Mouse (Mus musculus): ENCODE data around the gene Zbtb44. TPM values are rescaled to one million over a fixed set of nuclear protein-coding genes. Genes with fewer than 3 reads are reported as not detected.

The Zbtb44 gene
- polyA plus RNA-seq, 1 experiment from 2014 or later = 7.8 TPM

DNA sequence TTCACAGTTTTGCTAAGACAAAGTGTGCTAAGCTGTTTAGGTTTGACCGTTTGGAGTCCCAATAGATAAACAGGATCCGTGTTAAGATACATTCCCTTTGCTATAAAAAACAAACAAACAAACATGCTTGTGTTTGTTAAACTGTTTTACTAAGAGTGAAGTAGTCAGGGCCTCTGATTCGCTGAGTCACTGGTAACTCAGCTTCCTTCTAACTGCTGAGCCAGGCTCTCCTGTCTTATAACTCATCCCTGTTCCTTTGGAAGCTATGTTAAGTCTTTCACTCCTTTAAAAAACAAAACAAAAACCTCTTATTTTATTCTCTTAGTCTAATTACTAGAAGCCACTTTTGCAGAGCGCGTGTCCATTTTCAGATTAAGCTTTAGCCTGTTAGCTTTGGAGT, 41.8 kb downstream of the Zbtb44 start:
- no peak overlapping the region for H3K9ac ChIP-seq (replicated peaks)
- no peak overlapping the region for H3K4me2 ChIP-seq
- peaks cover 19% of the 10 kb centered on the region; the same call in 1 of the 2 replicates for H3K36me3 ChIP-seq
- no peak overlapping the region for H3K4me3 ChIP-seq (replicated peaks)
- H3K27me3 ChIP-seq = no peaks in the 10 kb centered on the region
- no peaks in the 10 kb centered on the region for H3K9me3 ChIP-seq
- no peaks in the 10 kb centered on the region for H3K4me1 ChIP-seq (replicated peaks)
- 88% methylated on average over 5 of the region's 5 CpGs for WGBS
- no peak overlapping the region for H3K27ac ChIP-seq
- ATAC-seq (ENCODE audit: insufficient number of reproducible peaks, insufficient read depth, low FRiP score, low TSS enrichment, low read depth) = no peak

DNA sequence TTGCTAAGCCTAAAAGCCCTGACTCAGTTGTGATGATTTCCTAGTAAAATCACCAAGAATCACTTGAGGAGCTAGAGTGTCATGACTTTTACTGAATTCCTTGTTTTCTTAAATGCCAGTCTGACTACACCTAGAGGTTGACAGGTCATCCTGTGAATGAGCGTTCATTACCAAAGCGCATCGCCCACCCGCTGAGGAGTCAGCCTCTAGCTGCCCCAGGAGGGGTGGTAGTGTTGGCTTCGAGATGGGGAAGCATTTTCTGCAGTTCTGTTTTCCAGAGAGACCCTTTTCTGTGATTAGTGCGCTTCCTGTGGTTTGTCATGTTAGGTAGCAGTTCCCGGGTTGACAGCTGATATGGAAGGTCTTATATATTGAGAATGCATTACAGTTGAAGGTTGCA, 43.4 kb downstream of the Zbtb44 start:
- no peak overlapping the region for H3K27ac ChIP-seq
- no peak overlapping the region for H3K9ac ChIP-seq (replicated peaks)
- no peaks in the 10 kb centered on the region for H3K27me3 ChIP-seq
- peaks cover 14% of the 10 kb centered on the region; the same call in 1 of the 2 replicates for H3K36me3 ChIP-seq
- H3K4me3 ChIP-seq (replicated peaks) = no peak overlapping the region
- 77% methylated on average over 7 of the region's 7 CpGs for WGBS
- ATAC-seq (ENCODE audit: insufficient number of reproducible peaks, insufficient read depth, low FRiP score, low TSS enrichment, low read depth) = no peak
- H3K9me3 ChIP-seq = no peaks in the 10 kb centered on the region
- H3K4me1 ChIP-seq (replicated peaks) = no peaks in the 10 kb centered on the region
- no peak overlapping the region for H3K4me2 ChIP-seq

DNA sequence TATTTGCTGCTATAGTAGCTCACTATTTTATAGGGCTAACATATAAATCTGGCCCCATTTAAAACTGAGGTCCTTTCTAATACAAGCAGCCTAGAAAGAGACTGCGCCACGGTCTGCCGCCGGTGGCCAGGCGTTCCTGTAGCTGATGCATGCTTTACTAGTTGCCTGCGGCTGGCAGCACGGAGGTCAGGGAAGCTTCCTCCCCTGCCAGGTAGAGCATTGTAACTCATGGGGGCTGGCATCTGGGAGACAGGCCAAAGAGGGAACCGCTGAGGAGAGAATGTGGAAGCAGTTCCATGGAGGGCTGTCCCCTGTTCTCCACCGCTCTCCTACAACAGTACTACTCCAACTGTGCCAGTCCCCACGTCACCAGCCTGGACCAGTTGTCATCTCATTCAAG, 44.4 kb downstream of the Zbtb44 start:
- H3K4me3 ChIP-seq (replicated peaks) = no peak overlapping the region
- H3K9me3 ChIP-seq = no peaks in the 10 kb centered on the region
- 83% methylated on average over 10 of the region's 10 CpGs for WGBS
- H3K27me3 ChIP-seq = no peaks in the 10 kb centered on the region
- H3K27ac ChIP-seq = no peak overlapping the region
- no peak overlapping the region for H3K9ac ChIP-seq (replicated peaks)
- ATAC-seq (ENCODE audit: insufficient number of reproducible peaks, insufficient read depth, low FRiP score, low TSS enrichment, low read depth) = no peak
- no peaks in the 10 kb centered on the region for H3K4me1 ChIP-seq (replicated peaks)
- H3K36me3 ChIP-seq = peaks cover 5% of the 10 kb centered on the region; the same call in 1 of the 2 replicates
- H3K4me2 ChIP-seq = no peak overlapping the region

DNA sequence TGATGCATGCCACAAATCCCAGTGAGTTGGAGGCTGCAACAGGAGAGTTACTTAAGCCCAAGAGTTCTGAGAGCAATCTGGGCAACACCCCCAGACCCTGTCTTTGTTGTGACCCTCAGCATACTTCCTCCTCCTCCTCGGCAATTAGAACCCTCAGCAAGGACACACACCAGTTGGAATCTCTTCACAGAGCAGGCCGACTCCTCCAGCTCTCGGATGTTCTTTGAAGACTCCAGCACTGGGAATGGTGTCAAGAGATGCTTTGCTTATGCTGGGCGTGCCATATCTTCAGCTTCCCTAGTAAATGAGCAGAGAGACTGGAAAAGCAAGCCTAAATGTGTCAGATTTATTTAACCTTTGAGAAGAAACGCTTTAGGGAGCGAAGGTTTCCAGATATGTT, 50.3 kb downstream of the Zbtb44 start:
- H3K4me1 ChIP-seq (replicated peaks) = no peaks in the 10 kb centered on the region
- H3K4me2 ChIP-seq = no peak overlapping the region
- no peak overlapping the region for H3K27ac ChIP-seq
- WGBS = 75% methylated on average over 6 of the region's 6 CpGs
- no peaks in the 10 kb centered on the region for H3K36me3 ChIP-seq
- H3K4me3 ChIP-seq (replicated peaks) = no peak overlapping the region
- H3K9me3 ChIP-seq = no peaks in the 10 kb centered on the region
- ATAC-seq (ENCODE audit: insufficient number of reproducible peaks, insufficient read depth, low FRiP score, low TSS enrichment, low read depth) = no peak
- H3K27me3 ChIP-seq = peaks cover 11% of the 10 kb centered on the region
- H3K9ac ChIP-seq (replicated peaks) = no peak overlapping the region

DNA sequence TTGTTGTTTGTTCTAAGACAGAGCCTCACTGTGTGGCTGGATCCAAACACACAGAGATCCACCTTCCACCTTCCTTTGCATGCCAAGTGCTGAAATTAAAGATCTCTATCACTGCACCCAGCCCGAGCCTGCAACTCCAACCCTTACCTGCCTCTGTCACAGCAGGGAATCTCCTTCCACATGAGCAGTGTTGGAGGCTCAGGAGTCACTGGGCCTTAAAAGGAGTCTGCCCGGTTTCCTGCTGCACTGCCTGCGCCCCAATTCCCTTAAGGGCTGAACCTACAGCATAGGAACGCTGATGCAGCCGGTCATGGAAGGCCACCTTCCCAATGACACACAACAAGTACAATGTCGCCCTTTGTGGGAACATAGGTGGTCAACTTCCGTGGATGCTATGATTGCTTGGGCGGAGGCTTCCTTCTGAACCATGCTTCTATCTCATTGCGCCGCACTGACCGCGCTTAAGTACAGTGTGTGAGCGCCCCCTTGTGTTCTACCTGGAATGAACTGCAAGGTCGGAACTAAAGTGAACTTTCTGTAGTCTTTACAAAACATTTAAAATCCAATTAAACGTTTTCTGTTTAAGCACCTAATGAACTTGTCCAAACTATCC, 51.7 kb downstream of the Zbtb44 start:
- Histone ChIP-seq H3K9ac (replicated peaks) (no peak overlapping the region), H3K9me3 (no peaks in the 10 kb centered on the region), H3K27ac (no peak overlapping the region), H3K4me3 (replicated peaks) (peak overlapping the region; percentile 16), H3K4me1 (replicated peaks) (peaks cover 3% of the 10 kb centered on the region; the same call in 1 of the 2 replicates), H3K27me3 (peaks cover 15% of the 10 kb centered on the region), H3K36me3 (no peaks in the 10 kb centered on the region), H3K4me2 (peak overlapping the region; percentile 47)
- no peak; the same call in 1 of the 2 replicates for ATAC-seq (ENCODE audit: insufficient number of reproducible peaks, insufficient read depth, low FRiP score, low TSS enrichment, low read depth)
- 7% methylated on average over 15 of the region's 15 CpGs for WGBS

DNA sequence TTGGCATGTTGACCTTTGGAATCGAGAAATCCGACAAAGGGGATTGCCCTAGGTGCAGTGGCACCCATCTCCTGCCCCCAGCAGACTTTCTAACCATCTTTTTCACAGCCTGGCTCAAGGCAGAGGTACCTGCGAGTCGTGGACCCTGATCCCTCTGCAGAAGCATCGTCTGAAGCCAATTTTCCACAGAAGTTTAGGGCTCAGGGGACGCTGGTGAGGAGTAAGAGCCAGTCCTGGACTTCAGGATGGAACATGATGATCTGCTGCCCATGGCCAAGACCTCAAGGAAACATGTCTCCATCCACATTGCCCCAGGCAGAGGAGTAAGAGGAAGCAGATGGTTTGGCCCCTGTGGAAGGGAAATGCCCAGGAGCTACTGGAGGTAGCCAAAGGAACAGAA, 52.3 kb downstream of the Zbtb44 start:
- no peak overlapping the region for H3K4me3 ChIP-seq (replicated peaks)
- no peak overlapping the region for H3K27ac ChIP-seq
- no peak overlapping the region for H3K9ac ChIP-seq (replicated peaks)
- H3K36me3 ChIP-seq = no peaks in the 10 kb centered on the region
- H3K27me3 ChIP-seq = peaks cover 21% of the 10 kb centered on the region
- H3K4me1 ChIP-seq (replicated peaks) = peaks cover 3% of the 10 kb centered on the region; the same call in 1 of the 2 replicates
- H3K9me3 ChIP-seq = no peaks in the 10 kb centered on the region
- WGBS = 72% methylated on average over 6 of the region's 6 CpGs
- H3K4me2 ChIP-seq = no peak overlapping the region
- no peak for ATAC-seq (ENCODE audit: insufficient number of reproducible peaks, insufficient read depth, low FRiP score, low TSS enrichment, low read depth)

DNA sequence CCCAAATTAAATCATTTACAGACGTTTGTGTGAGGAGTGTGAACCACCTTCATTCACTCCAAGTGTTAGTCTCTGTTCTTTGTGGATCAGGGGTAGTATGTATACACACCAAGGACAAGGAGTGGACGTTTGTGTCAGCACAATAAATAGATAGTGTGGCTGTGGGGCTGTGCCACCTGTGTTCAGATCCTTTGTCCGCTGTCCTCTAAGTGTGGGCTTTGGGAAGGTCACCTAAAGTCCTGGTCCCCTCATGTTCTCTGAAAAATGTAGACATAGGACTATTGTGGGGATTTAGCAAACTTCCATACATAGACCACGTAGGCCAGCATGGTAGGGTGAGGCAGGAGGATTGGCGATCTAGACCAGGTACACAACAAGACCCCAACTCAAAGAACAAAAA, 55.1 kb downstream of the Zbtb44 start:
- no peaks in the 10 kb centered on the region for H3K36me3 ChIP-seq
- H3K9ac ChIP-seq (replicated peaks) = no peak overlapping the region
- no peak for ATAC-seq (ENCODE audit: insufficient number of reproducible peaks, insufficient read depth, low FRiP score, low TSS enrichment, low read depth)
- 69% methylated on average over 5 of the region's 5 CpGs for WGBS
- H3K9me3 ChIP-seq = no peaks in the 10 kb centered on the region
- H3K4me3 ChIP-seq (replicated peaks) = no peak overlapping the region
- H3K4me2 ChIP-seq = no peak overlapping the region
- H3K4me1 ChIP-seq (replicated peaks) = peaks cover 8% of the 10 kb centered on the region
- H3K27me3 ChIP-seq = peaks cover 25% of the 10 kb centered on the region
- H3K27ac ChIP-seq = no peak overlapping the region

DNA sequence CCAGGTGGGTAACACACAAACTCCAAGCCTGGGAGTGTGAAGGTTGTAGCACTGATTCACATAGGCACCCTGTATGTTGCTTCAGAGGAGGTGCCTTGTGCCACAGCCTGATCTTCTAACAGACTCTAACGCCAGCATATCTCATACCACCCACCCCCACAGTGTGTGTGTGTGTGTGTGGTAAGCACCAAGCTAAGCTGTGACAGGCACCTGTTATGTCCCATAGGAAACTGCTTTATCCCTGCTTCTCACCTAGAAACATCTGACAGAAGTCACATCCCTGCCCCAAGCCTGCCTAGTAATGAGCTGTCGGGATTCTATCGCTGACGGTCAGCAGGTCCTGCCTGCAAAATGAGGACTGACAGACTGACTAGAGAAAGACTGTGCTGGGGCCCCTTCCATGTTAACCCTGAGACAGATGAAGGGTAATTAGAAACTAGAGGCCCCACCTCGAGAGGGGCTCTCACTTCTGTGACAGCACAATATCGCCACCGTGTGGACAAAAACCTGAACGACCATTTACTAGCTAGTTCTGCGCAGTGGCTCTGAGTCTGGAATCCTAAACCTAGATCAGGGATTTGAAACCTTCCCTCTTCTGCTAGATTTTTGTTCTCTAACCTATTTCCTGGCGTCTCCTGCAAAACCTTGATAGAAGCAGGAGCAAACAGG, 55.8 kb downstream of the Zbtb44 start:
- 13% methylated on average over 10 of the region's 10 CpGs for WGBS
- no peak overlapping the region for H3K4me3 ChIP-seq (replicated peaks)
- no peaks in the 10 kb centered on the region for H3K9me3 ChIP-seq
- H3K27me3 ChIP-seq = peaks cover 25% of the 10 kb centered on the region
- H3K4me2 ChIP-seq = no peak overlapping the region; the same call in 1 of the 2 replicates
- no peak for ATAC-seq (ENCODE audit: insufficient number of reproducible peaks, insufficient read depth, low FRiP score, low TSS enrichment, low read depth)
- no peak overlapping the region for H3K27ac ChIP-seq
- no peaks in the 10 kb centered on the region for H3K36me3 ChIP-seq
- no peak overlapping the region for H3K9ac ChIP-seq (replicated peaks)
- H3K4me1 ChIP-seq (replicated peaks) = peaks cover 8% of the 10 kb centered on the region

DNA sequence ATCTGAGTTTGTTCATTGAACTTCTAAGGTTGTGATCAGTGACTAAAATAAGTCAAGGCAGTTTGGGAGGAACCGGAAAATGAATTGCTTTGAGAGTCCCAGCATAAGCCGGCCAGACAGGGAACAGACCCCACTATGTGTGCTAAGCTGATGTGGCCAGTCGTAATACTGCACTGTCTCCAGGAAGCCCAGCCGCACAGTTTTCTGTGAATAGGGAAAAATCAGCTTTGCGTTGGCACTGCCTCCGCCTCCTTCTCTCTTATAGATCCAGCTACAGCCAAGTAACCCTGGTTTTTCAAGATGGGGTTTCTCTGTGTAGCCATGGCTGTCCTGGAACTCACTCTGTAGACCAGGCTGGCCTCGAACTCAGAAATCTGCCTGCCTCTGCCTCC, 56.3 kb downstream of the Zbtb44 start:
- Histone ChIP-seq H3K4me1 (replicated peaks) (peaks cover 8% of the 10 kb centered on the region), H3K27me3 (peaks cover 25% of the 10 kb centered on the region), H3K27ac (no peak overlapping the region), H3K4me2 (no peak overlapping the region), H3K4me3 (replicated peaks) (no peak overlapping the region), H3K9me3 (no peaks in the 10 kb centered on the region), H3K9ac (replicated peaks) (no peak overlapping the region), H3K36me3 (no peaks in the 10 kb centered on the region)
- 81% methylated on average over 7 of the region's 7 CpGs for WGBS
- ATAC-seq (ENCODE audit: insufficient number of reproducible peaks, insufficient read depth, low FRiP score, low TSS enrichment, low read depth) = no peak

DNA sequence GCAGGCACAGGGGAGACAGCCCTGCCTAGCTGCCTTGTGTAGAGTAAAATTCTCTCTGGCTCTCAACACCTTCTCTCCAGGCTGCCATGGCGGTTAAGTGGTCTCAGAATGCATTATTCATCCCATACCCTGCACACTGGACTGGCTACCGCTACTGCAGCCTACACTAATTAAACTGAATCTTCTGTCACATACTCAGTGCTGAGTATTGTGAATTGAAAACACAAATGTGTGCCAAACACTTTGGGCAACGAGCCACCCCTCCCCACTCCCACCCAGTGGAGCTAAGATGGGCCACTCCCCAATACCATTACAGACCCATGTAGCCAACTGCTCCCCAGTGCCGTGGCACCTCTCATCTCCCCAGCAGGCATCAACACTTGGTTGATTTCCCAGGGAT, 57.0 kb downstream of the Zbtb44 start:
- no peak for ATAC-seq (ENCODE audit: insufficient number of reproducible peaks, insufficient read depth, low FRiP score, low TSS enrichment, low read depth)
- H3K4me3 ChIP-seq (replicated peaks) = no peak overlapping the region
- no peak overlapping the region for H3K4me2 ChIP-seq
- H3K27ac ChIP-seq = no peak overlapping the region
- peaks cover 8% of the 10 kb centered on the region for H3K4me1 ChIP-seq (replicated peaks)
- no peak overlapping the region for H3K9ac ChIP-seq (replicated peaks)
- WGBS = 84% methylated on average over 4 of the region's 4 CpGs
- no peaks in the 10 kb centered on the region for H3K36me3 ChIP-seq
- no peaks in the 10 kb centered on the region for H3K9me3 ChIP-seq
- peaks cover 25% of the 10 kb centered on the region for H3K27me3 ChIP-seq

DNA sequence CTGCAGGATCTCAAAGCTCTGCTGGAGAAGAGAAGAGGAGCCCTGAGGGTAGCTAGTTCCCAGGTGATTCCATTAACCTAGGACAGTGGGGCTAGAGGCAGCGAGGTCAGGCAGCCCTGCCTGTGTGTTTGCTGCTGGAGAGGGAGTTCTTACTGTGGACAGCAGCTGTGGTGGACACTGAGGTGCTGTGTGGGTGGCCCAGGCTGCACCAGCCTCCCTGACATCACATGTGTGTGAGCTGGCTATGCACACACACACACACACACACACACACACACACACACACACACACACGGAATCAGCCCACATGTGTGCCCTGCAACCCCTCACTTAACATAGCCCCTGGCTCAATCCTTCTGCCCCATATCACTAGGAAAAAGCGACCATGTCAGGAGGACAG, 57.7 kb downstream of the Zbtb44 start:
- no peak overlapping the region for H3K9ac ChIP-seq (replicated peaks)
- no peaks in the 10 kb centered on the region for H3K9me3 ChIP-seq
- WGBS = 60% methylated on average over 3 of the region's 3 CpGs
- no peak overlapping the region for H3K4me2 ChIP-seq
- no peak for ATAC-seq (ENCODE audit: insufficient number of reproducible peaks, insufficient read depth, low FRiP score, low TSS enrichment, low read depth)
- H3K27me3 ChIP-seq = peaks cover 20% of the 10 kb centered on the region
- no peaks in the 10 kb centered on the region for H3K36me3 ChIP-seq
- no peak overlapping the region for H3K4me3 ChIP-seq (replicated peaks)
- H3K4me1 ChIP-seq (replicated peaks) = peaks cover 8% of the 10 kb centered on the region
- H3K27ac ChIP-seq = no peak overlapping the region

DNA sequence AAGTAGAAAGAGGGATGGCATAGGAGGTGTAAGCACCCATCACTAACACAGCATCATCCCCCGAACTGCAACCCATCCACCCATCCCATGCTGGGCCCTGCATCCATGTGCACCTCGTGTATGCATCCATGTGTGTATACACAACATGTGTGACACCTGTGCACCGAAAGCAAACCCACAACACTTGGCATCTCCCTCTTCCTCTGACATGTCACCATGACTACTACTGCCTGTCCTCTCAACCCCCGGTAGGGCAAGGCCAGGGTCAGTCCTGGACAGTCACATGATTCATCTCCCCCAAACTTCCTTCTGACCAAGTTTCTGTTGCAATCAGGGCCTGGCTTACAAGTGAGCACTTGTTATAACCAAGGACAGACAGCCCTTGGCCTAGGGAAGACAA, 58.4 kb downstream of the Zbtb44 start:
- Histone ChIP-seq H3K36me3 (no peaks in the 10 kb centered on the region), H3K27ac (no peak overlapping the region)
- WGBS = 83% methylated on average over 4 of the region's 4 CpGs

More for the DNA sequence above, 58.4 kb downstream of the Zbtb44 start:
- H3K27me3 ChIP-seq = peaks cover 14% of the 10 kb centered on the region
- no peaks in the 10 kb centered on the region for H3K9me3 ChIP-seq
- peaks cover 8% of the 10 kb centered on the region for H3K4me1 ChIP-seq (replicated peaks)
- H3K4me2 ChIP-seq = no peak overlapping the region
- H3K9ac ChIP-seq (replicated peaks) = no peak overlapping the region
- H3K4me3 ChIP-seq (replicated peaks) = no peak overlapping the region
- ATAC-seq (ENCODE audit: insufficient number of reproducible peaks, insufficient read depth, low FRiP score, low TSS enrichment, low read depth) = no peak
